Mouse (Mus musculus): Measurements from ENCODE around the gene Trio.

Trio gene

GRCm38 (mm10) chr15:27797480-27798155 lies 228.0 kb downstream of the Trio start:
- no peak for DNase-seq (ENCODE audit: low spot score)

DNA sequence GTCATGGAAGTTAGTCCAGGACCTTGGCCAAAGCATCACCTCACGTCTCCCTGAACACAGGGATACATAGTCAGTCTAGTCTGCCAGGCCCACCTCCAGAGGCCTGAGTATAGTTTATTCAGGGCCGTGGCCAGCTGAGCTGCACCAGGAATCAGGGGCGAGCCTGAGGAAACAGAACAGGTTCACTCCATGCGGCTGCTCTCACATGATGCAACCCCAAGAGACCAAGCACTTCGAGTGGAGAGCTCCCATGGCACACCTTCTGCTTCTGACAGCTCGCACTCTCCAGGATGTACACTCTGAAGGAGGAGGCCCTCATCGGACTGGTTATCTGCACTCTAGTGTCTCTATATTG lies 228.8 kb downstream of the Trio start:
- no peak for DNase-seq (ENCODE audit: low spot score)

- DNase-seq (ENCODE audit: low spot score) = no peak
These were observed 229.4 kb downstream of the Trio start for GRCm38 (mm10) chr15:27795942-27796867.

DNA sequence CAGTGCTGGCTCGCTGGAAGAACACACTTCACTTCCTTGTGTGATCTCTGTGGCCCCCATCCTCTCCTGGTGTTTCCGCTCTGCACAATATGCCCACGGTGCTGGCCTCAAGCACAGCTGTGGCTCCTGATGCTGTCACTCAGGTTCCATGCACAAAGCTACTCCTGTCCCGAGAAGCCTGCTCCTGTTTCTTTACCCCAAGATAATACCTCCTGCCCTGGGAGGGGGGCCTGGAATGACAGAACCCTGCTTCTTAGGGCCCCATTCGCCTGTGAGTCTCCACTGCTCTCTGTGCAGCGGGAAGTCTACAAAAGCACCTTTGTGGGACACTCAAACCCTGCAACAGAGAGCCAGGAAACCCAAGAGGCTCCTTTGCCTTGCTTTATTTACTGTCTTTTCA lies 232.4 kb downstream of the Trio start:
- no peak for DNase-seq (ENCODE audit: low spot score)

- DNase-seq (ENCODE audit: low spot score) = no peak
These were observed 233.2 kb downstream of the Trio start for GRCm38 (mm10) chr15:27792473-27792872.

DNA sequence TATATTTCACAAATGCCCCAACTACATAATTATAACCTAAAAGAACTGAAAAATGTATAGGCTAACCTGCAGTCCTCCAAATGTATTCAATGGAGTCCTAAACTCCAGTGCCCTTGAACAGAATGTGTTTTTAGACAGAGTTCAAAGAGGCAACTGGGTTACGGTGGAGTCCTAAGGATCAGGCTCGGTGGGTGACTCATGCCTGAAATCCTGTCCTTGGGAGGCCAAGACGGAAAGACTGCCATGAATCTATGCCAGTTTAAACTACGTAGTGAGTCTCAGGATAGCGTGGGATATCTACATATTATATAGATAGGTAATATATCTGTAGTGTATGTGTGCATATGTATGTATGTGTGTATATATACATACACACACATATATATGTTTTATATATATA lies 234.5 kb downstream of the Trio start:
- no peak for DNase-seq (ENCODE audit: low spot score)

DNA sequence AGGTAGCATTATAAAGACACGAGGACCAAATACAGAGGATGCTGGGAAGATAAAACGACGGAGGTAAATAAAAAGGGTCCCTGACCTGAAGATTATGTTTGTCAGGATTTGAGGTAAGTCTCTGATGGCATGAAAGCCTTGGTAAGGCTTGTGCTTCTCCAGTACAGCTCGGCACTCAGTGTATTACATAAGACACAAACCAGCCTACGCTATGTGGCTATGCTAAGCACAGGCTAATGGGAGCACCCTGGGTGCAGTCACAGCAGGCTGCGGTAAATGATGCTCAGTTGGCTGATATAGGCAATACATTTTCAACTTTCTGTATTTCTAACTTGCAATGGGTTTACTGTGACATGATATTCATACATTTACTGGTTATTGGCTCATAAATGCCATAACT lies 234.9 kb downstream of the Trio start:
- DNase-seq (ENCODE audit: low spot score) = no peak

- no peak for DNase-seq (ENCODE audit: low spot score)
These were observed 236.3 kb downstream of the Trio start for GRCm38 (mm10) chr15:27789325-27789724.

- peak; percentile 89 for DNase-seq (ENCODE audit: low spot score)
These were observed 237.4 kb downstream of the Trio start for GRCm38 (mm10) chr15:27788122-27788759.

- no peak for DNase-seq (ENCODE audit: low spot score)
These were observed 238.5 kb downstream of the Trio start for GRCm38 (mm10) chr15:27787151-27787550.

- peak; percentile 40 for DNase-seq (ENCODE audit: low spot score)
These were observed 239.2 kb downstream of the Trio start for GRCm38 (mm10) chr15:27786418-27786817.

DNA sequence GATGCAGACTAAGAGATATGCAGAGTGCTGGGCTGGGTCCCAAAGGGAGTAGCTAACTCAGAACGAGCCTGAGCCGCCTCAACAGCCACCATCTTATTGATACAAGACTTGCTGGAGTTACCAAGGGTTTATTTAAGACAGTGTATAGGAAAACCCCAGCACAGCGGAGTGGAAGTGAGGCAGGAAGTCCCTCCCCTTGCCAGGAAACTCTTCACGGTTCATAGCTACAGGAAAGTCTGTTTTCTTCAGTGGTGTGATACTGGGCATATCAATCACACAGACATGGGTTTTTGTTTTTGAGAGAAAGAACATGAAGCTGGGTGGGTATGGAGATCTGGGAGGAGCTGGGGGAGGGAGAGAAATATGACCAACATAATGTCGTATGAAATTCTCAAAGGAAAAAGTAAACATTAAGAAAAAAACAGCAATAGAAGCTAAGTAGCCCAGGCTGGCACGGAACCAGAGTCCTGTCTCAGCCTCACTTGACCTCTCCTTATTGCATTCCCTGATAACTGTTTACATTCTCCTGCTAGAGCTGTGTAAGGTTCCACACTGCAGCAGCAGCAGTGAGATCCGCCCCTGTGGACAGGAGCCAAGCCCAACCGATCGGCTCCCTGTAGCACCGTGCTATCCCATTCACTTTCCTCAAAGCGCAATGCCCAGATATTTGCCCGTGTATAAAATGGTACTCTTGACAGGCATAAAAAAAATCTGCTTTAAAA lies 240.2 kb downstream of the Trio start:
- no peak for DNase-seq (ENCODE audit: low spot score)

DNA sequence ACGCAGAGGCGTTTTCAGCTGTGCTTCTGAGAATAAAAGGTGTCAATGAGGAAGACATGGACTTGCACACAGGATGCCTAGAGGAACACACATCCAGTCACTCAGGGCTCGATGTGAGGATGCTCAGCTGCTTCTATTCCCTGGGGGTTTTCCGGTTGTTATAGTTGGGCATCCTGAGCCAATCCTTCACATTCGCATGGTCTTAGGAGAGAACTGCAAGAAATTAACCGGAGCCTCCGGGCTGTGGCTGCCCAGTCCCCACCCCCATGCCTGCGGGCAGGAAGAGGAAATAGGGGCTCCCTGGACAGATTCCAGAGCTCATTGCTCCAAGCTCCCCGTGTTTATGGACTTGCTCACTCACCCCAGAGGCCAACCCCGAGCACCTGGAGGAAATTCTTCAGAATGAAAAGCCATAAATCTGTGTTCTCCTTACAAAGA lies 241.5 kb downstream of the Trio start:
- DNase-seq (ENCODE audit: low spot score) = peak; percentile 32

- peak; percentile 22 for DNase-seq (ENCODE audit: low spot score)
These were observed 242.0 kb downstream of the Trio start for GRCm38 (mm10) chr15:27783541-27784125.

DNA sequence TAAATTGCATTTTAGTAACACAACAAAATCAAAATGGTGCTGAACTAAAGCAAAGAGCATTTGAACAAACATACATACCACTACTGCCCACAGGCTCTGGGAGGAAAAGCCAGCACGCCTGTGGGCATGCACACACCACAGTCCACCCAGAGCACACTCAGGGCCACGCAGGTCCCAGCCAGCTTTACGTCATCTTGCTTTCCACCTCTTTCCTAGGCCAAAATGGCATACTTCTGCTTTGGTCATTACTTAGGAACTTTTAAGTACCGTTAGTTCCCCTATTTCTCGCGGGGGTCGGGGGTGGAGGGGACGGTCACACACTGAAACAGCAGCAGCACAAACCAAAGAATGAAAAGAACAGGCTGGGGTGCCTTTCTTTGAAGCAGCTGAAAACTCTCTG lies 242.6 kb downstream of the Trio start:
- DNase-seq (ENCODE audit: low spot score) = peak; percentile 24

DNA sequence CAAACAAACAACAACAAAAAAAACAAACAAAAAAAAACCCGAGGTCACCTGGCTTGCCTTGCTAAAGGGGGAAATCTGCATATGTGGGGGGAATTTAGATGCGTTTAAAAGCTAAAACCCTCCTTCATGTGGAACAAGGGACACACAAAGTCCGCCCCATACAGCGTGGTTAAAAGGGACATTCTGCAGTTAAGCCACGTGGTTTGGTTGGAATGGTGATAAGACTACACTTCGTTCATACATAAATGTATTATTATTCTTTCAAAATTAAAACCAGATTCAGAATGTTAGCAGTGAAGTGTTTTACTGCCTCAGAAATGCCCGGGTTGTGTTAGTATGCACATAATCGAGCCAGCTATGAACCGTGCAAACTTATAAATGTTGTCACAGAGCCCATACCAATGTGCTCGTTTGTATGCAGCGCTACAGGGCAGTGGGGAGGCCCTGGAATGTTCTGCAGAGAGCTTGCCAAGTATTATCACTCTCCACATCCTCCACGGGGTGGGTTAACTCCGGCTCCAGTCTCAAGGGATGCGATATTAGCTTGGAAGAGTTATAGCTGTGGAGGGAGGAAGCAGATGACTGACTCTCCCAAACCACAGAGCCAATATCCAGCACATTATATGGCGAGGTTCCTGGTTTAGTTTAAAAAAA lies 243.1 kb downstream of the Trio start:
- peak; percentile 30 for DNase-seq (ENCODE audit: low spot score)

DNA sequence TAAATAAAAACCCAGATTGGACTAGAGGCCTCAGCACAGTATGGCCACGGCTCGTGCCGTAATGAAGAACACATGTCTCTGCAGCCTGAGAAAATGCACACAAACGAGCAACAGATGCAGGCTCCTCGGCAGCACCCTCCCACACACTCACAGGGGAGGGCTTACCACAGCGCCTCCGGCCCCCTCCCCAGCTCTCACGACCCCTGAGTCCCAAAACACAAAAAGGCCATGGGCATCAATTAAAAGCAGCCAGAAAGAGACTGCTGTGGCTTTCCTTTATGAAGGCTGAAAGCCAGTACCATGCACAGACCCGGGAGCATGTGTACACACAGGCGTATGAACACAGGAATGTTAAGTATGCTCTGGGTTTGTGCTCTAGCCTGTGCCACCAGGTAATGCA lies 245.8 kb downstream of the Trio start:
- DNase-seq (ENCODE audit: low spot score) = no peak

DNA sequence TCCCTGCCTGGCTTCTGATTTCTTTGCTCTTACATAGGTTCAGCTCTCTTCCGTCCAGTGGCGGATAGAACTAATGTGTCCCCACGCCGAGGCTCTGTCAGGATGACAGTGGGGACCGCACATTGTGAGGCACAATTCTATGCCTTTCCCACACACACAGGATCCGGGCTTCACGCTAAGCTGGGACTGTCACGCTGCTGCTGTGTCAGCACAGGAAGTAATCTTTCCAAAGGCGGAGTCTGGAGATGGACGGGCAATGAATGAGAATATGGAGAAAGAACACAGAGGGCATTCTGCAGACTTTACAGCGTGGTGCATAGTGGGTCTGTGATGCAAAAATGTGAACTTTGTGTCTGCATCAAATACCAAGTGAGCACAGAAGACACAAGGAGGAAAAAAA lies 246.2 kb downstream of the Trio start:
- no peak for DNase-seq (ENCODE audit: low spot score)

- peak; percentile 57 for DNase-seq (ENCODE audit: low spot score)
These were observed 247.4 kb downstream of the Trio start for GRCm38 (mm10) chr15:27778256-27778655.

GRCm38 (mm10) chr15:27777455-27778190 lies 248.0 kb downstream of the Trio start:
- DNase-seq (ENCODE audit: low spot score) = no peak

DNA sequence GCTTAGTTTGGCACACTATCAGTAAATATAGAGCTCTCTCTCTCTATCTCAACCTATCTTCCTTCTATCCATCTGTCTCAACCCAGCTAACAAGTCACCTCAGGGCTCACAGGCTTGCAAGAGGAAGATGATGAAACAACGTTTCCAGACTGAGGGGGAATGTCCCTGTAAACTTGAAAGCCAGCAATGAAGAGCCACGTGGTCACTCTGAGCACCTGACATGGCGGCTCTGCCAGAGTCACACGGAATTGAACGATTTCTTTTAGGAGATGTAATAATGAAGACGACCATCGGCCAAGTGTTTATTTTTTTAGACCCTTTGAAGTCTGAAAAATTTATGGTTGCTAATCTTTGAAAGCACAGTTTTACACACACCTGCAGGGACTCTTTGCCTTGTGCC lies 251.2 kb downstream of the Trio start:
- no peak for DNase-seq (ENCODE audit: low spot score)
